Mouse (Mus musculus): ENCODE results near the gene Nkx2-2.

GRCm38 (mm10) chr2:147188074-147188700 is 5.9 kb downstream of the Nkx2-2 start:
- TF ChIP-seq POLR2A (IDR thresholded peaks at IDR 0.05; ENCODE audit: low read depth, low read length), result no peak
- TF ChIP-seq MAFK (IDR thresholded peaks at IDR 0.05; ENCODE audit: insufficient replicate concordance, low read length), result no peak
- no peak for TF ChIP-seq ZKSCAN1 (IDR thresholded peaks at IDR 0.05; ENCODE audit: borderline replicate concordance, low read depth, low read length)
- no peak for TF ChIP-seq MYC (IDR thresholded peaks at IDR 0.05; ENCODE audit: low read depth, low read length)
- TF ChIP-seq CTCF (conservative IDR thresholded peaks at IDR 0.05 in 1 of 2, IDR thresholded peaks at IDR 0.05 in 1 of 2; ENCODE audit: low read depth in 2 of 2, low read length in 2 of 2), result no peak
- TF ChIP-seq BHLHE40 (IDR thresholded peaks at IDR 0.05; ENCODE audit: low read depth, low read length), result no peak
